Mouse (Mus musculus) retina, postnatal 1 day (tissue): ENCODE measurements around the gene Mta2.

Experiments used
- DNase-seq: peaks from one replicate; pipeline ENCODE4 v3.0.0-alpha.2; 2012

The Mta2 gene

DNA sequence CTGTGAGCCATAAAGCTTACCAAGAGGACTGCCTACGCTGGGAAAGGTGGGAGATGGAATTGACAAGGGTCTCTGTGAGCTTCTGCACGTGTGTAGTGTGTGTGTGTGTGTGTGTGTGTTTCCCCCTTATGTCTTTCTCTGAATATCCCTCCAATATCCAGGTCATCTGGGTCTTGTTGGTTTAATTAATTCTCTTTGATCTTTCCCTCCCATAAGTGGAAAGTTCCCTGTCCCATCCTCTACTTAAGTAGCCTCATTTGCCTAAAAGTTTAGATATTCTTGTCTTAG, 51.9 kb downstream of the Mta2 start:
- DNase-seq = no peak

- DNase-seq = no peak
These were observed 53.3 kb downstream of the Mta2 start for GRCm38 (mm10) chr19:8994813-8995607.

DNA sequence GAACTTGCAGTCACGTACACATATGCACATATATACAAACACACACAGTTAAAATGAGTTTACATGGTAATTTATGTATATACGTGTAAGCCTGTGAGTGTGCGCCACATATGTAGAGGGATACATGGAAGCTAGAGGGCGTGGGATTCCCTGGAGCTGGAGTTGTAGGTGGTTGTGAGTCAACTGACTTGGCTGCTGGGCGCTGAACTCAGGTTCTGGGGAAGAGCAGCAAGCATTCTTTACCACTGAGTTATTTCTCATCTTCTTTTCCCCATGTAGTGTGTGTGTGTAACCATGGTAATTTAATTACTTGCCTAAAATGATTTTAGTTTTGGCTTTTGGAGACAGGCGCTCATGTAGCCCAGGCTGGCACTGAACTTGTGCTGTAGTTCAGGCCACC, 54.9 kb downstream of the Mta2 start:
- no peak for DNase-seq

- DNase-seq = no peak
These were observed 55.9 kb downstream of the Mta2 start for GRCm38 (mm10) chr19:8997546-8997945.

- no peak for DNase-seq
These were observed 56.9 kb downstream of the Mta2 start for GRCm38 (mm10) chr19:8998546-8998945.

DNA sequence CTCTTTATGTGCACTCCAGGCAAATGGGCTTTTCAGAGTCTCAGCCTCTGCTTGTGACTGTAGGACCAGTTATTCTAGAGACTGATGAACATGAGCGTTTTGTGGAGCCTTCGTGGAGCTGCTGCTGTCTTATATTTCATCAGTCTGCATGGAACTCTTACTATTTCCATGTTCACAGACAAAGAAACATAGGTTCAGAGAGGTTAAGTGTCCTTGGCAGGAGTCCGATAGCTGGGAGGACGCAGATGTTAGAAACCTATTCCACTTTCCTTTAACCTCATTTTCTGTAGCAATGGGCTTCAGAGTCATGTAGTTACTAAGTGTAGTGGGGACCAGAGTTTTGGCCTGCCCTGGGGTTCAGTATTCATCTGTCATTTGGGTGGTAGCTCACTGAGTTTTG, 57.5 kb downstream of the Mta2 start:
- no peak for DNase-seq
